Mouse (Mus musculus): ENCODE data around the gene Anapc13.

Gene Anapc13

GRCm38 (mm10) chr9:102675922-102676321 lies 49.8 kb downstream of the Anapc13 start:
- in situ Hi-C loops (cut with MboI, MseI) = no loop called here

GRCm38 (mm10) chr9:102681470-102681869 lies 55.4 kb downstream of the Anapc13 start:
- in situ Hi-C loops (cut with MboI, MseI) = no loop called here

All from T-helper 2 cell (primary cell).